Mouse (Mus musculus): ENCODE measurements around the gene Daam1.

DNA sequence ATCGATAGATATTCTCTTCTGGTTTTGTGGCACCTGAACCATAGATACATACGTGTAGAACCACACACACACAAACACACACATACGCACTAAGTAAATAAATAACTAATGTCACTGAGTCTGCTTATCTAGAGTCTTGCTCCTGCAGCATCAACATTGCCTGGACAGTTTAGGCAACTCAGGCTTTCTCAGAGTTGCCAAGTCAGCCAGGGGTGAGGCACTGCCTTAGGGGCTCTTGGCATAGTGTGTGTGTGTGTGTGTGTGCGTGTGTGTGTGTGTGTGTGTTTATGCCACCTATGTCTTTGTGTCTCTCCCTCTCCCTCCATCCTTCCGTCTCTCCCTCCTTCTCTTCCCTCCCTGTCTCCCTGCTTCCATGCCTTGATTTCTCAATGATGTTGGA, 110.4 kb downstream of the Daam1 start:
- TF ChIP-seq POLR2A (IDR thresholded peaks at IDR 0.05; ENCODE audit: extremely low read depth, insufficient read depth, low read length), result no peak
- no peak for TF ChIP-seq CTCF (IDR thresholded peaks at IDR 0.05; ENCODE audit: low read depth, low read length)
